In genomic region chr5:148397418-148397817, GRCm38 (mm10) we compare ENCODE assay signal across 17 mouse cellular contexts. TPM values are rescaled to one million over a fixed set of nuclear protein-coding genes. Genes with fewer than 3 reads are reported as not detected.
A peak's percentile ranks its signal among the peaks of the same experiment; 100 is the strongest.
DNase-seq lines count a peak whose midpoint lies in the region; ATAC-seq lines count a peak whose summit lies in the region.
"Had no signal": no experiment of that assay in that cellular context is flagged by ENCODE, and none has a peak within 500 bp of the region (broad histone marks: within the 10 kb centered on the region; RNA-seq: fewer than 3 reads in every experiment).

No protein-coding gene starts in this region.

- peak overlapping the region; percentile 99; the same call in 1 of the 2 replicates for H3K4me2 ChIP-seq in forebrain, embryonic 13.5 days
- peak overlapping the region; percentile 92 for H3K4me2 ChIP-seq in neural tube, embryonic 13.5 days
- peak overlapping the region; percentile 97 for H3K4me2 ChIP-seq in liver, embryonic 12.5 days
- H3K4me2 ChIP-seq: lung, embryonic 15.5 days had no signal

- no peak overlapping the region for H3K9ac ChIP-seq in forebrain, embryonic 13.5 days
- 0 out of 2 replicates have a peak overlapping the region, but pooled peaks have one; percentile 9 for H3K9ac ChIP-seq in neural tube, embryonic 13.5 days
- H3K9ac ChIP-seq in liver, embryonic 12.5 days, result no peak overlapping the region; the same call in none of the 2 replicates
- H3K9ac ChIP-seq: lung, embryonic 15.5 days had no signal

- no peak overlapping the region for H3K27ac ChIP-seq in forebrain, embryonic 13.5 days
- no peak overlapping the region for H3K27ac ChIP-seq in forebrain, embryonic 10.5 days
- H3K27ac ChIP-seq in neural tube, embryonic 13.5 days (replicated peaks), result no peak overlapping the region
- H3K27ac ChIP-seq in liver, embryonic 12.5 days, result no peak overlapping the region
- H3K27ac ChIP-seq: heart, embryonic 10.5 days; lung, embryonic 15.5 days had no signal

- peaks cover 14% of the 10 kb centered on the region for H3K36me3 ChIP-seq in forebrain, embryonic 13.5 days (ENCODE audit: poor library complexity, severe bottlenecking)
- H3K36me3 ChIP-seq in forebrain, embryonic 10.5 days (replicated peaks), result peaks cover 30% of the 10 kb centered on the region
- H3K36me3 ChIP-seq in neural tube, embryonic 13.5 days, result no peaks in the 10 kb centered on the region
- H3K36me3 ChIP-seq in liver, embryonic 12.5 days, result peaks cover 42% of the 10 kb centered on the region
- H3K36me3 ChIP-seq: lung, embryonic 15.5 days had no signal

- H3K4me3 ChIP-seq in forebrain, embryonic 13.5 days, result no peak overlapping the region
- H3K4me3 ChIP-seq in forebrain, embryonic 10.5 days, result no peak overlapping the region; the same call in 1 of the 2 replicates
- no peak overlapping the region for H3K4me3 ChIP-seq in neural tube, embryonic 13.5 days
- H3K4me3 ChIP-seq in liver, embryonic 12.5 days, result peak overlapping the region; percentile 90
- H3K4me3 ChIP-seq: lung, embryonic 15.5 days had no signal

- no peaks in the 10 kb centered on the region for H3K9me3 ChIP-seq in forebrain, embryonic 13.5 days (replicated peaks)
- H3K9me3 ChIP-seq in forebrain, embryonic 10.5 days, result no peaks in the 10 kb centered on the region
- no peaks in the 10 kb centered on the region for H3K9me3 ChIP-seq in neural tube, embryonic 13.5 days
- no peaks in the 10 kb centered on the region for H3K9me3 ChIP-seq in liver, embryonic 12.5 days (replicated peaks)
- H3K9me3 ChIP-seq: heart, embryonic 10.5 days; lung, embryonic 15.5 days had no signal

- ATAC-seq in forebrain, embryonic 13.5 days, result no peak
- no peak for ATAC-seq in neural tube, embryonic 13.5 days (ENCODE audit: low read depth)
- no peak for ATAC-seq in liver, embryonic 12.5 days
- ATAC-seq: intestine, embryonic 16.5 days had no signal

- peaks cover 18% of the 10 kb centered on the region for H3K4me1 ChIP-seq in forebrain, embryonic 13.5 days
- H3K4me1 ChIP-seq in forebrain, embryonic 10.5 days, result peaks cover 25% of the 10 kb centered on the region
- H3K4me1 ChIP-seq in neural tube, embryonic 13.5 days (replicated peaks), result peaks cover 19% of the 10 kb centered on the region
- H3K4me1 ChIP-seq in liver, embryonic 12.5 days, result peaks cover 39% of the 10 kb centered on the region

- H3K27me3 ChIP-seq in forebrain, embryonic 13.5 days, result no peaks in the 10 kb centered on the region
- peaks cover 17% of the 10 kb centered on the region for H3K27me3 ChIP-seq in forebrain, embryonic 10.5 days (ENCODE audit: poor library complexity, severe bottlenecking)
- H3K27me3 ChIP-seq in neural tube, embryonic 13.5 days, result no peaks in the 10 kb centered on the region
- H3K27me3 ChIP-seq in liver, embryonic 12.5 days (replicated peaks), result peaks cover 7% of the 10 kb centered on the region; the same call in 1 of the 2 replicates

- no peak for DNase-seq in forebrain, embryonic 10.5 days (ENCODE audit: extremely low spot score, low spot score)
- DNase-seq in neural tube, embryonic 10.5 days (ENCODE audit: extremely low spot score, low spot score), result no peak
- no peak for DNase-seq in kidney, adult 9 months
- DNase-seq in testis, postnatal 10 days (ENCODE audit: low spot score), result no peak
- no peak for DNase-seq in cerebellum, adult 9-11 months
- DNase-seq: adrenal gland, postnatal 10 days; cerebellum, adult 9-10 months; gastrocnemius, postnatal 25 days; heart, postnatal 4 days; kidney, postnatal 14 days; thymus, postnatal 25 days had no signal

- 94% methylated on average over 4 of the region's 4 CpGs for WGBS in forebrain, embryonic 13.5 days
- 87% methylated on average over 4 of the region's 4 CpGs for WGBS in forebrain, embryonic 10.5 days
- WGBS in neural tube, embryonic 13.5 days, result 94% methylated on average over 4 of the region's 4 CpGs
- 55% methylated on average over 4 of the region's 4 CpGs for WGBS in liver, embryonic 12.5 days (ENCODE audit: insufficient replicate concordance)

RNA-seq across cellular contexts. Expression of gene Slc7a1, which starts 2.3 kb away (rescaled TPM):
- 24.4 and 27.2 TPM in 2 replicates for polyA plus RNA-seq in forebrain, embryonic 13.5 days (2015; fragmentation: Nextera tagmentation; extraction: Ambion mirVana)
- polyA plus RNA-seq in forebrain, embryonic 10.5 days (2016; fragmentation: Nextera tagmentation; extraction: Ambion mirVana), result 17.4 and 17.6 TPM in 2 replicates
- 31.8 and 32.3 TPM in 2 replicates for polyA plus RNA-seq in neural tube, embryonic 13.5 days (2015; fragmentation: Nextera tagmentation; extraction: Ambion mirVana)
- polyA plus RNA-seq in liver, embryonic 12.5 days (2016; fragmentation: Nextera tagmentation; extraction: Ambion mirVana), result 28.8 and 30.2 TPM in 2 replicates
